Mouse (Mus musculus): ENCODE results near the gene Ccser2. TPM values are rescaled to one million over a fixed set of nuclear protein-coding genes. Genes with fewer than 3 reads are reported as not detected.

Ccser2 gene
- 91.6 and 99.1 TPM in 2 replicates for polyA plus RNA-seq (2015; fragmentation: Nextera tagmentation; extraction: Ambion mirVana)

DNA sequence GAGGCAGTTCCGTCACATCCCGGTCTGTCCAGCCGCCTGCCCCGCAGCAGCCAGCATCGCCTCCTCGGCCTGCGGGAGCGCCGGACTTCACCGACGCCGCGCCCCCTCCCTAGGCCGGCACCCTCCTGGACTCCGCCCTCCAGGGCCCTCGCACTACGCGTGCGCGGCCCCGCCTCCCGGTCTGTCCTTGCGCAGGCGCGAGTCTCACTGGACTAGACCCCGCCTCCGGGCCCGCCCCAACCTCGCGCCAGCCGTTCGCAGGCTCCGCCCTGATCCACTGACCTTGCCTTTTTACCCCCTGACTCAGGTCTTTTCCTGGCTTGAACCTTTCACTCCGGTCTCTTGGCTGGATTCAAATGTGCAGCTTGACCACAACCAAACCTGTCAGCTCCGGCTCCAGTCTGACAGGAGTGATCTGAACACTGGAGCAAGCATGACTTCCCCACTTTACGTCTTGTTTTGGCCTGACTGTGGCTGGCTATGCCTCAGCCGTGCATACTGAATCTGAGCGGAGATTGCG, at the start of gene Ccser2:
TSS of gene Ccser2 (minus strand) at position 150 of the 520 bp plus-strand sequence.

Other genes starting within 250 kb of the Ccser2 start
- gene Rgr, start 80.2 kb upstream of the Ccser2 start, polyA plus RNA-seq (2015; fragmentation: Nextera tagmentation; extraction: Ambion mirVana), result not detected in 2 replicates
- gene Lrit1, start 86.1 kb upstream of the Ccser2 start, polyA plus RNA-seq (2015; fragmentation: Nextera tagmentation; extraction: Ambion mirVana), result not detected in 2 replicates
- not detected in 2 replicates for gene Lrit2, start 99.2 kb upstream of the Ccser2 start, polyA plus RNA-seq (2015; fragmentation: Nextera tagmentation; extraction: Ambion mirVana)
- 4.8 and 5.0 TPM in 2 replicates for gene Cdhr1, start 129.6 kb upstream of the Ccser2 start, polyA plus RNA-seq (2015; fragmentation: Nextera tagmentation; extraction: Ambion mirVana)
- 0.61 TPM in 1 of 2 replicates, not detected in the other for gene 2610528A11Rik, start 145.2 kb upstream of the Ccser2 start, polyA plus RNA-seq (2015; fragmentation: Nextera tagmentation; extraction: Ambion mirVana)
- 235 and 264 TPM in 2 replicates for gene Ghitm, start 166.5 kb upstream of the Ccser2 start, polyA plus RNA-seq (2015; fragmentation: Nextera tagmentation; extraction: Ambion mirVana)